Mouse (Mus musculus) kidney, adult 9 months (tissue): Measurements from ENCODE around the gene D17Wsu92e.

Source experiments
- DNase-seq: peaks from one replicate; pipeline ENCODE4 v3.0.0; 2022

The D17Wsu92e gene

GRCm38 (mm10) chr17:27790015-27790414, 30.4 kb downstream of the D17Wsu92e start:
- no peak for DNase-seq

- peak; percentile 75 for DNase-seq
These were observed 31.8 kb downstream of the D17Wsu92e start for GRCm38 (mm10) chr17:27788456-27789172.

GRCm38 (mm10) chr17:27783567-27783966, 36.9 kb downstream of the D17Wsu92e start:
- DNase-seq, result no peak

- no peak for DNase-seq
These were observed 39.3 kb downstream of the D17Wsu92e start for GRCm38 (mm10) chr17:27781059-27781687.

GRCm38 (mm10) chr17:27779755-27780154, 40.7 kb downstream of the D17Wsu92e start:
- DNase-seq, result no peak

GRCm38 (mm10) chr17:27778671-27779355, 41.6 kb downstream of the D17Wsu92e start:
- DNase-seq, result no peak

- DNase-seq, result no peak
These were observed 42.6 kb downstream of the D17Wsu92e start for GRCm38 (mm10) chr17:27777823-27778222.

- no peak for DNase-seq
These were observed 46.2 kb downstream of the D17Wsu92e start for GRCm38 (mm10) chr17:27774198-27774597.

GRCm38 (mm10) chr17:27771616-27772015, 48.8 kb downstream of the D17Wsu92e start:
- no peak for DNase-seq

- DNase-seq, result peak; percentile 62
These were observed 51.5 kb downstream of the D17Wsu92e start for GRCm38 (mm10) chr17:27768817-27769542.

- no peak for DNase-seq
These were observed 52.9 kb downstream of the D17Wsu92e start for GRCm38 (mm10) chr17:27767543-27767942.

GRCm38 (mm10) chr17:27767120-27767519, 53.3 kb downstream of the D17Wsu92e start:
- no peak for DNase-seq

GRCm38 (mm10) chr17:27765066-27765465, 55.4 kb downstream of the D17Wsu92e start:
- no peak for DNase-seq

- no peak for DNase-seq
These were observed 56.0 kb downstream of the D17Wsu92e start for GRCm38 (mm10) chr17:27764453-27764852.

- DNase-seq, result no peak
These were observed 57.6 kb downstream of the D17Wsu92e start for GRCm38 (mm10) chr17:27762884-27763283.

- DNase-seq, result peak; percentile 71
These were observed 58.7 kb downstream of the D17Wsu92e start for GRCm38 (mm10) chr17:27761639-27762336.

- no peak for DNase-seq
These were observed 60.3 kb downstream of the D17Wsu92e start for GRCm38 (mm10) chr17:27760169-27760568.

GRCm38 (mm10) chr17:27751314-27752202, 68.9 kb downstream of the D17Wsu92e start:
- no peak for DNase-seq

- no peak for DNase-seq
These were observed 70.0 kb downstream of the D17Wsu92e start for GRCm38 (mm10) chr17:27750451-27750942.

- no peak for DNase-seq
These were observed 72.3 kb downstream of the D17Wsu92e start for GRCm38 (mm10) chr17:27748123-27748522.

GRCm38 (mm10) chr17:27746446-27746845, 74.0 kb downstream of the D17Wsu92e start:
- DNase-seq, result no peak
